Mouse (Mus musculus) ovary, postnatal 14 days (tissue): ENCODE measurements at regions not wholly inside any gene's neighbourhood (a gene's known extent, or its start where the extent isn't known, plus 50 kb on each side); places are given as distances from the start of the nearest gene placed in this dataset.
A peak's percentile ranks its signal among the peaks of the same experiment; 100 is the strongest.
"Not testable (repeated sequence)": the region's sequence is repeated elsewhere in the genome, so short reads cannot be mapped to it uniquely, and the experiment has no call there.

Experiments used
- DNase-seq: peaks from one replicate; pipeline ENCODE4 v3.0.0; 2022; ENCODE audit warnings: low spot score

- not testable (repeated sequence) for DNase-seq
Measured at GRCm38 (mm10) chr17:27287986-27288385, 83.7 kb upstream of the Lemd2 start.

DNA sequence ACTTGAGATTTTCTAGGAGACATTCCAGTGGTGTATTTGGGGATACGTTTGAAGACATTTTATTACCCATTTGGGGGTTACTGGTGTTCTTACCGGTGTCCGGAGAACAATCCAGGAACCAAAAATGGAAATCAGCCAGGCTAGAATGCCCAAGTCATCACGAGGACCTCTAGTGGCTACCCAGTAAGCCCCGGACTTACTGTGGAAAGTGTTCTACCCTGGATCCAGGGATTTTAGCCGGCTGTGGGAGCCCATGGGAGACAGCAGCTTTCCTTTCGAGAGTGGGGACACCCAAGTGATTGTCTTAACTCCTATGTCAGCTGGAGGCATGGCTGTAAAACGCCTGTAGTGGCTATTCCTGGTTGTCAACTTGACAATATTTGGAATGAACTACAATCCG lies 77.0 kb upstream of the Lemd2 start:
- no peak for DNase-seq

DNA sequence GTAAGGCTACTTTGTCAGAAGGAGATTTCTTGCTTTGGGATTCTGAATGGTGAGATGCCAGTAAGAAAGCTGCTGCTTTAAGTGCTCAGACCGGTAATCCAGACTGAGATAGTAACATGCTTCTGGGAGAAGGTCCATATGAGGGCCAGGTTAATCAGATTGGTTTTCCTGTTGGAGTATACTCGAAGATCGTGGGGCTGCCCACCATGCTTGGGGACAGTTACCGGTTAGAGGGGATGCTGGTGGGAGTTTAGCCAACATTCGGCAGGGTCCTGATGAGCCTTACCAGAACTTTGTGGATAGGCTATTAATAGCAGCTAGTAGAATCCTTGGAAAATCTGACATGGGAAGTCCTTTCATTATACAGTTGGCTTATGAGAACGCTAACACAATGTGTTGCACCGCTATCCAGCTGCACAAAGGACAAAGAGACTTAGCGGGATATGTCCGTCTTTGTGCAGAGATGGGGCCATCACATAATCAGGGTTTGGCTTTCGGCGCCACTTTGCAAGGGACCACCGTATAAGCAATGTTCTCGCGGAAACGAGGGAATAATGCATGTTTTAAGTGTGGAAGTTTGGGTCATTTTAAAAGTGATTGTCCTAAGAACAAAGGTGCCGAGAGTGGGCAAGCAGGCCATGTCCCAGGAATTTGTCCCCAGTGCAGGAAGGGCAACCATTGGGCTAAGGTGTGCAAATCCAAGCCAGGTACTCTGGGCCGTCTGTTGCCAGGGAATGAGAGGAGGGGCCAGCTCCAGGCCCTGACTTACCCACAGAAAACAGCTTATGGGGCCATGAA lies 75.4 kb upstream of the Lemd2 start:
- DNase-seq = not testable (repeated sequence)

DNA sequence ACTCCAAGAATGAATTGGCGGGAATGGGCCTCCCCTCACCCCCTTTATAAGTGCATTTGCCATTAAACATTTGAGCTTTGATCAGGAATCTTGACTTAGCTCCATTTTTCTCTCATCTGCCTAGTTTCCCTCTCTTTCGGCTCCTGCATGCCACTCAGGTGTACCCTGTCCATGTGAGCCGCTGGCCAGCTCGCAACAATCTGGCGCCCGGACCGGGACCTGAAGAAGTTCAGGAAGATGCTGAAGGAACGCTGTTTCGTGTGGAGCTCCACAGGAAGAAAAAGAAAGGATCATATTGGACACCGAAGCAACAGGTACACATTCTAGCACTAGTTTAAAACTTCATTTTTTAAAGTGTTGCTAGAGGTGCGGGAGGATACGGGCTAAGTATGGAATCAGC lies 73.5 kb upstream of the Lemd2 start:
- DNase-seq = not testable (repeated sequence)

DNA sequence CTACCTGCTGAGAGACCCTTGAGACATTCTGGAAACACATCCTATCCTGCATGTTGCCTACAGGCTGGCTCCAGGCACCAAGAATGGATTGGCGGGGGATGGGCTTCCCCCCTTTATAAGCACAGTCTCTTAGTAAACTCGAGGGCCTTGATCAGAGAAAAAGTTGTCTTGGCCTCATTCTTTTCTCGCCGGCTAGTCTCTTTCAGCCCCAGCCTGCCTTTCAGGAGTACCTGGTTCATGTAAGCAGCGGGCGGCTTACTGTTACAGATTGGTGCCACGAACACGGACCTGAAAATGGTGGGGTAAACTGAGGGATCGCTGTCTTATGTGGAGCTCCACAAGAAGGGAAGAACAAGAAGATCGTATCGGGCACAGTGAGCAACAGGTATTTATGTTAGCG lies 67.5 kb upstream of the Lemd2 start:
- not testable (repeated sequence) for DNase-seq

- not testable (repeated sequence) for DNase-seq
Measured at GRCm38 (mm10) chr17:27270776-27271175, 66.5 kb upstream of the Lemd2 start.

DNA sequence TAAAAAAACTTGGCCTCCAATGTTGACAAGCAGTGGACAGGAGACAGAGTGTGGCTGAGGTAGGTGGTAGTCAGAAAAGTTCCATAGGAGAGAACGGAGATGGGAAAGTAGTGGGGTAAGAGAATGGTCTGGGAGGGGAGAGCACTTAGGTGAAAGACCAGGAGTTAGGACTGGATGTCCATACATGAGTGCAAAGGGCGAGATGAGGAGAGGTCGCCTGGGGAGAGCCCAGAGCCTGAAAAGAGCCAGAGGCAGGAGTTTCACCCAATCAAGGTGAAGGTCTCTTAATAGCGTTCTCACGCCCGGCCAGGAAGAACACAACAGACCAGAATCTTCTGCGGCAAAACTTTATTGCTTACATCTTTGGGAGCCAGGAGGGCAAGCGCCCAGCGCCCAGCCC lies 60.3 kb upstream of the Lemd2 start:
- DNase-seq = not testable (repeated sequence)

DNA sequence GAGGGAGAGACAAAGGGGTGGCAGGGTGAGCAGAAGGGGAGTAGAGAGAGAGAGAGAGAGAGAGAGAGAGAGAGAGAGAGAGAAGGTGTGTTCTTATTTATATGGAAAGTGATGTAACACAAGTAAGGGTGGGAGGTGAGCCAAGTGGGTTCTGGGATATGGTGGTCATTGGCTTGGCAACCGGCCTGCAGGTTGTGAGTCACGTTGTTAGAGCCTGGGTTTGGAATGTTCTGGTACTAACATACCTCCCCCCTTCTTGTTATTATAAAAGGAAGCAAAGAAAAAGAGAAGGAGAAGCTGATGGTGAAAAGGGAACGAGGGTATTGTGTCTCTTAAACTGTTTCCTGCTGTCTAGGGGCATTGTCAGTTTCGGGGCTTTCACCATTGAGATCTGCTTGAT lies 58.3 kb upstream of the Lemd2 start:
- no peak for DNase-seq

- DNase-seq = no peak
Measured at GRCm38 (mm10) chr17:27261981-27262380, 57.7 kb upstream of the Lemd2 start.

DNA sequence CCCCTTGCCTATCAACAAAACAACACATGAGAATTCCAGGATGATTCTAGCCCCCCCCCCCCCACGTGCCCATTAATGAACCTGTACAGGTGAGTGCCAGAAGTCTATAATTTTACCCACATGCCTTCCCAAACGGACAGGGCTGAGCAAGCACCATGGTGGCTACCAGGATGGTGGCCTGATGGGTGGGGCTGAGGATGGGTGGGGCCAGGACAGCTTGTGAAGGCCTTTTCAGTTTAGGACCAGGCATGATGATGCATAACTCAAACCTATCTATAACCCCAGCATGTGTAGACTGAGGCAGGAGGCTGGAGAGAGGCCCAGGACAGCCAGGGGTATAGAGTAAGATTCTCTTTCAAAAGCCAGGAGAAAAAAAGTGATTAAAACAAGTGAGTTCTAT lies 57.0 kb upstream of the Lemd2 start:
- DNase-seq = no peak

DNA sequence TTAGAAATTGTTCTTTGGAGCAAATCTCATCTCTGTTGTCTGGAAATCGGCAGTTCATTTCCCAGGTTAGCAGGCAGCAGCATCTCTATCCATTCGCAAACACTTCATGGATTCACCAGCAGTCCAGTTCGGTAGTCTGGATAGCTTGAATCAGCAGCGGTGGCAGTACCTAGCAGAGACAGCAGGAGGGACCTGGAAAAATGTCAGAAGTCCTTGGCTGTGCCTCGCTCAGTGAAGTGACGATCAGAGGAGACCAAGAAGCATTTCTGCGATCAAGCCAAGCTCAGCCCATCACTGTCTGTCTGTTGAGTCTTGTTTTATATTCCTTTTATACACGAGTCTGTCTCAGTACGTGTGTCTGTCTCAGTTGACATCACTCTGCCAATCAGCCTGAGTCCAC lies 55.8 kb upstream of the Lemd2 start:
- no peak for DNase-seq

DNA sequence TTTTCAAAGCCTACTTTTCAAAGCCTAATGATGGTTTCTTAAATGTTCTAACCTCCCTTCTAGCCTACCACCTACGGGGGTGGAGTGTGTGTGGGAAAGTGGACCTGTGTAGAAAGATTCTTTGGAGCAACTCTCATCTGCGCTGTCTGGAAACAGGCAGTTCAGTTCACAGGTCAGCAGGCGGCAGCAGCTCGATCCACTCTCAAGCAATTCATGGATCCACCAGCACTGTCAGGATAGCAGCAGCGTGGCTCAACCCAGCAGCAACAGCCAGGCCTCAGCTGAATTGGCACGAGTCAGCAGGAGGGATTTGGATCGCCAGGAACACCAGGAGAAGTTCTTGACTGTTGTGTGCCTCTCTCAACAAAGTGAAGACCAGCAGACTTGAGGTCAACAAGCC lies 53.1 kb upstream of the Lemd2 start:
- DNase-seq = peak; percentile 49

DNA sequence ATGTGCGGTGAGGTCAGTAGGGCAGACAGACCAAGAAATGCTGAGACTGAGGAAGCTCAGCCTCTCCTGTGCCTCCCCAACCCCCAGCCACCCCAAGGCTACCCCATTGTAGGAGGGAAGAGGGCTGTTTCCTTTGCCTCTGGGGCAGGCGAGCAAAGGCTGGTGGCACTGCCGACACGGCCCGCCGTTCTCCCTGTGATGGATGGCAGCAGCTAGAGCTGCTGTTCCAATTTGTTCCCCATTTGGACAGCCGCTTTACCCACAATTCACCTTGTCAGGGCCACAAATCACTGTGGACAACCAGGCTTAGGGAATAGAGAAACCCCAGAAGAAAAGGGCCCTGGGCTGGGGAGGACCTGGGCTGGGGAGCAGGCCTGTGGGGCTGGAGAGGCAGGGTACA lies 51.5 kb upstream of the Lemd2 start:
- DNase-seq = no peak
